Mouse (Mus musculus): Measurements from ENCODE around the gene Gm28360.
"Not testable (repeated sequence)": the region's sequence is repeated elsewhere in the genome, so short reads cannot be mapped to it uniquely, and the experiment has no call there.

The Gm28360 gene

GRCm38 (mm10) chr1:117829781-117830180, at the start of gene Gm28360:
Gm28360 (plus strand) TSS chr1:117830081.
- not testable (repeated sequence) for DNase-seq (ENCODE audit: low spot score)

DNA sequence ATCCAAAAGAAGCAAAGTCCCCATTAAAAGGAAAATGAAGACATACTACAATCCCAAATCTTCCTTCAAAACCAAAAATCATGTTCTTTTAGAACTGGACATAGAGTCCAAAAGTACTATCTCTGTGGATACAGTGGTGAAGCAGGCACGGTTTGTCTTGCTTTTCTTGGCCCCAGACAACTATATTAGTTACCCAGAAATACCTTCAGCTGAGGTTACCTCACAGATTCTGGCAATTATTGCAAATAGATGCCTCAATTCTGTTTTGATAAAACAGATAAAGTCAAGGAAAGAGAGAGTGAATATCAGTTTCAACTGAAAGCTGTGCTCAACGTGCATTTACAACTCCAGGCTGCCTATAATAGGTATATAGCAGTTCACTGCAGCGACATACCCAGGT, 49.0 kb upstream of the Gm28360 start, which contains the start of gene B020011L13Rik:
TSS of gene B020011L13Rik (plus strand) at position 301 of the 400 bp plus-strand sequence.
- DNase-seq (ENCODE audit: low spot score) = not testable (repeated sequence)

GRCm38 (mm10) chr1:117816271-117816670, 13.6 kb upstream of the Gm28360 start:
- not testable (repeated sequence) for DNase-seq (ENCODE audit: low spot score)

- not testable (repeated sequence) for DNase-seq (ENCODE audit: low spot score)
Observed at GRCm38 (mm10) chr1:117851718-117852117, 21.8 kb downstream of the Gm28360 start.

Data from c-Kit-positive CD71-positive TER-119-positive erythroid progenitor cells, embryonic 14.5 days (primary cell).